Mouse (Mus musculus): Measurements from ENCODE around the gene Cep63. TPM values are rescaled to one million over a fixed set of nuclear protein-coding genes. Genes with fewer than 3 reads are reported as not detected.
A peak's percentile ranks its signal among the peaks of the same experiment; 100 is the strongest.

Cep63 gene
- polyA plus RNA-seq, 1 experiment = 4.1 TPM

- Histone ChIP-seq H3K4me3 (ENCODE audit: extremely low read depth, insufficient read depth, insufficient read length) (no peak overlapping the region), H3K36me3 (ENCODE audit: control insufficient read depth, insufficient read depth, low read length) (no peaks in the 10 kb centered on the region; the same call in 1 of the 2 replicates), H3K4me1 (ENCODE audit: control insufficient read depth, insufficient read depth, insufficient read length) (peaks cover 8% of the 10 kb centered on the region), H3K27ac (ENCODE audit: insufficient read depth, low read length) (peak overlapping the region; percentile 2; the same call in 1 of the 2 replicates), H3K27me3 (ENCODE audit: control insufficient read depth, insufficient read depth, low read length) (no peaks in the 10 kb centered on the region)
- WGBS = 82% methylated on average over 6 of the region's 6 CpGs
- no peak for TF ChIP-seq CTCF (IDR thresholded peaks at IDR 0.05; ENCODE audit: extremely low read depth, insufficient read depth, insufficient read length, insufficient replicate concordance)
- no peak for TF ChIP-seq POLR2A (IDR thresholded peaks at IDR 0.05; ENCODE audit: low read depth, low read length)
- no peak for DNase-seq (ENCODE audit: low read depth in 1 of 2, low spot score in 2 of 2)
Measured at GRCm38 (mm10) chr9:102622876-102623275, 3.5 kb downstream of the Cep63 start.

GRCm38 (mm10) chr9:102622192-102622857 is 4.0 kb downstream of the Cep63 start:
- peaks cover 8% of the 10 kb centered on the region for H3K4me1 ChIP-seq (ENCODE audit: control insufficient read depth, insufficient read depth, insufficient read length)
- peak overlapping the region; percentile 2; the same call in 1 of the 2 replicates for H3K27ac ChIP-seq (ENCODE audit: insufficient read depth, low read length)
- H3K4me3 ChIP-seq (ENCODE audit: extremely low read depth, insufficient read depth, insufficient read length) = no peak overlapping the region
- no peaks in the 10 kb centered on the region; the same call in 1 of the 2 replicates for H3K36me3 ChIP-seq (ENCODE audit: control insufficient read depth, insufficient read depth, low read length)
- WGBS = 34% methylated on average over 5 of the region's 5 CpGs
- no peaks in the 10 kb centered on the region for H3K27me3 ChIP-seq (ENCODE audit: control insufficient read depth, insufficient read depth, low read length)
- peak; percentile 41 to 46 for DNase-seq (ENCODE audit: low read depth in 1 of 2, low spot score in 2 of 2)
- no peak for TF ChIP-seq POLR2A (IDR thresholded peaks at IDR 0.05; ENCODE audit: low read depth, low read length)
- TF ChIP-seq CTCF (IDR thresholded peaks at IDR 0.05; ENCODE audit: extremely low read depth, insufficient read depth, insufficient read length, insufficient replicate concordance) = no peak

- H3K4me1 ChIP-seq (ENCODE audit: control insufficient read depth, insufficient read depth, insufficient read length) = peaks cover 2% of the 10 kb centered on the region
- H3K36me3 ChIP-seq (ENCODE audit: control insufficient read depth, insufficient read depth, low read length) = no peaks in the 10 kb centered on the region; the same call in 1 of the 2 replicates
- no peak for DNase-seq (ENCODE audit: low read depth in 1 of 2, low spot score in 2 of 2)
- no peak overlapping the region for H3K4me3 ChIP-seq (ENCODE audit: extremely low read depth, insufficient read depth, insufficient read length)
- no peaks in the 10 kb centered on the region for H3K27me3 ChIP-seq (ENCODE audit: control insufficient read depth, insufficient read depth, low read length)
- WGBS = 76% methylated on average over 5 of the region's 5 CpGs
- TF ChIP-seq CTCF (IDR thresholded peaks at IDR 0.05; ENCODE audit: extremely low read depth, insufficient read depth, insufficient read length, insufficient replicate concordance) = no peak
- TF ChIP-seq POLR2A (IDR thresholded peaks at IDR 0.05; ENCODE audit: low read depth, low read length) = no peak
- H3K27ac ChIP-seq (ENCODE audit: insufficient read depth, low read length) = no peak overlapping the region
Measured at GRCm38 (mm10) chr9:102621385-102621784, 4.9 kb downstream of the Cep63 start.

- H3K36me3 ChIP-seq (ENCODE audit: control insufficient read depth, insufficient read depth, low read length) = peaks cover 18% of the 10 kb centered on the region
- DNase-seq (ENCODE audit: low read depth in 1 of 2, low spot score in 2 of 2) = no peak
- H3K27me3 ChIP-seq (ENCODE audit: control insufficient read depth, insufficient read depth, low read length) = no peaks in the 10 kb centered on the region
- 74% methylated on average over 9 of the region's 9 CpGs for WGBS
- H3K27ac ChIP-seq (ENCODE audit: insufficient read depth, low read length) = 0 out of 2 replicates have a peak overlapping the region, but pooled peaks have one; percentile 4
- H3K4me3 ChIP-seq (ENCODE audit: extremely low read depth, insufficient read depth, insufficient read length) = no peak overlapping the region
- no peak for TF ChIP-seq POLR2A (IDR thresholded peaks at IDR 0.05; ENCODE audit: low read depth, low read length)
- TF ChIP-seq CTCF (IDR thresholded peaks at IDR 0.05; ENCODE audit: extremely low read depth, insufficient read depth, insufficient read length, insufficient replicate concordance) = no peak
- H3K4me1 ChIP-seq (ENCODE audit: control insufficient read depth, insufficient read depth, insufficient read length) = no peaks in the 10 kb centered on the region
Measured at GRCm38 (mm10) chr9:102616267-102616666, 10.1 kb downstream of the Cep63 start.

- DNase-seq (ENCODE audit: low read depth in 1 of 2, low spot score in 2 of 2) = no peak
- H3K4me3 ChIP-seq (ENCODE audit: extremely low read depth, insufficient read depth, insufficient read length) = no peak overlapping the region
- no peak for TF ChIP-seq POLR2A (IDR thresholded peaks at IDR 0.05; ENCODE audit: low read depth, low read length)
- no peak for TF ChIP-seq CTCF (IDR thresholded peaks at IDR 0.05; ENCODE audit: extremely low read depth, insufficient read depth, insufficient read length, insufficient replicate concordance)
- H3K4me1 ChIP-seq (ENCODE audit: control insufficient read depth, insufficient read depth, insufficient read length) = no peaks in the 10 kb centered on the region
- H3K27me3 ChIP-seq (ENCODE audit: control insufficient read depth, insufficient read depth, low read length) = no peaks in the 10 kb centered on the region
- H3K27ac ChIP-seq (ENCODE audit: insufficient read depth, low read length) = no peak overlapping the region
- 63% methylated on average over 3 of the region's 3 CpGs for WGBS
- H3K36me3 ChIP-seq (ENCODE audit: control insufficient read depth, insufficient read depth, low read length) = peaks cover 22% of the 10 kb centered on the region
Measured at GRCm38 (mm10) chr9:102615071-102615470, 11.3 kb downstream of the Cep63 start.

GRCm38 (mm10) chr9:102609221-102609620 is 17.1 kb downstream of the Cep63 start:
- Histone ChIP-seq H3K27me3 (ENCODE audit: control insufficient read depth, insufficient read depth, low read length) (no peaks in the 10 kb centered on the region), H3K4me1 (ENCODE audit: control insufficient read depth, insufficient read depth, insufficient read length) (no peaks in the 10 kb centered on the region), H3K36me3 (ENCODE audit: control insufficient read depth, insufficient read depth, low read length) (peaks cover 25% of the 10 kb centered on the region), H3K27ac (ENCODE audit: insufficient read depth, low read length) (no peak overlapping the region), H3K4me3 (ENCODE audit: extremely low read depth, insufficient read depth, insufficient read length) (no peak overlapping the region)
- WGBS = 96% methylated on average over 3 of the region's 3 CpGs
- TF ChIP-seq POLR2A (IDR thresholded peaks at IDR 0.05; ENCODE audit: low read depth, low read length) = no peak
- no peak for TF ChIP-seq CTCF (IDR thresholded peaks at IDR 0.05; ENCODE audit: extremely low read depth, insufficient read depth, insufficient read length, insufficient replicate concordance)
- DNase-seq (ENCODE audit: low read depth in 1 of 2, low spot score in 2 of 2) = no peak

- no peak overlapping the region for H3K4me3 ChIP-seq (ENCODE audit: extremely low read depth, insufficient read depth, insufficient read length)
- no peak for TF ChIP-seq CTCF (IDR thresholded peaks at IDR 0.05; ENCODE audit: extremely low read depth, insufficient read depth, insufficient read length, insufficient replicate concordance)
- TF ChIP-seq POLR2A (IDR thresholded peaks at IDR 0.05; ENCODE audit: low read depth, low read length) = no peak
- H3K27ac ChIP-seq (ENCODE audit: insufficient read depth, low read length) = no peak overlapping the region
- DNase-seq (ENCODE audit: low read depth in 1 of 2, low spot score in 2 of 2) = no peak
- H3K4me1 ChIP-seq (ENCODE audit: control insufficient read depth, insufficient read depth, insufficient read length) = no peaks in the 10 kb centered on the region
- 85% methylated on average over 5 of the region's 5 CpGs for WGBS
- peaks cover 22% of the 10 kb centered on the region for H3K36me3 ChIP-seq (ENCODE audit: control insufficient read depth, insufficient read depth, low read length)
- H3K27me3 ChIP-seq (ENCODE audit: control insufficient read depth, insufficient read depth, low read length) = no peaks in the 10 kb centered on the region
Measured at GRCm38 (mm10) chr9:102607471-102607870, 18.9 kb downstream of the Cep63 start.

Data from spleen, adult 2 months (tissue).